In the genomic region with DNA sequence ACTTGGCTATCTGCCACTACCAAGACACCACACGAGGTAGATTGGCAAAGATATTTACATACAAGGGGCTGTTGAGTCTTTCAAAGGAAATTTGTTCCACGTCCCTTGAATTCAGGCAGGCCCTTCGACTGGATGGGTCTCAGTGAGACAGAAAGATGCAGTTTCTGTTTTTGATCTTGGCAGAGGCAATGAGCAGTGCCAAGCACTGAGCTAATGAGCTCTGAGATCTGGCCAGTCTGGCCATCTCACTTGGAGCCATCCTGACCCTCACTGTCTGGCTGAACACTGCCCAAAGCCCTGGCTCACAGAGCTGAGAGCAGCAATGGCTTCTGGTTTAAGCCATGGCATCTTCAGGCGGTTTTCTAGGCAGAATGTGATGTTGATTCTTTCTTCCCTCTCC, we compare ENCODE assay signal across 16 mouse cellular contexts.
DNase-seq lines count a peak whose midpoint lies in the region; ATAC-seq and TF ChIP-seq lines count a peak whose summit lies in the region.
"Had no signal": no experiment of that assay in that cellular context is flagged by ENCODE, and none has a peak within 500 bp of the region (broad histone marks: within the 10 kb centered on the region; RNA-seq: fewer than 3 reads in every experiment).

No protein-coding gene starts in this region.

- intact Hi-C loops in heart, adult 2 months (cut with DNase I) = no loop called here

- no peaks in the 10 kb centered on the region for H3K9me3 ChIP-seq in heart, embryonic 12.5 days (replicated peaks)
- H3K9me3 ChIP-seq: heart, embryonic 10.5 days; stomach, embryonic 15.5 days had no signal

- TF ChIP-seq EP300 in heart, adult 2 months (IDR thresholded peaks at IDR 0.05; ENCODE audit: insufficient read depth, low read depth, low read length) = no peak

- no peak for TF ChIP-seq POLR2A in heart, adult 2 months (IDR thresholded peaks at IDR 0.05; ENCODE audit: insufficient read depth, low read depth, low read length)
- no peak for TF ChIP-seq POLR2A in cortical plate, adult 2 months (IDR thresholded peaks at IDR 0.05; ENCODE audit: extremely low read depth, insufficient read depth, low read length)

- no peak for ATAC-seq in heart, embryonic 12.5 days (ENCODE audit: insufficient number of reproducible peaks, low FRiP score)
- no peak for ATAC-seq in monocyte, adult 5-6 weeks (replicated peaks; ENCODE audit: insufficient number of reproducible peaks, low FRiP score, low TSS enrichment, poor library complexity, severe bottlenecking)
- ATAC-seq: liver, postnatal 0 days had no signal

- H3K9ac ChIP-seq in heart, adult 2 months (ENCODE audit: low read depth, low read length) = no peak overlapping the region
- no peak overlapping the region for H3K9ac ChIP-seq in heart, embryonic 12.5 days
- H3K9ac ChIP-seq: liver, postnatal 0 days; stomach, embryonic 15.5 days had no signal

- TF ChIP-seq CTCF in heart, adult 2 months (IDR thresholded peaks at IDR 0.05) = no peak
- TF ChIP-seq CTCF in cortical plate, adult 2 months (IDR thresholded peaks at IDR 0.05; ENCODE audit: extremely low read depth, insufficient read depth, low read length) = no peak

- no peak for DNase-seq in heart, adult 2 months
- DNase-seq in Muller cell, postnatal 12 days (ENCODE audit: inconsistent ontology term) = peak; percentile 49
- DNase-seq in cerebellum, adult 18-20 months = peak; percentile 67 to 76
- DNase-seq in spleen, adult 12 weeks (ENCODE audit: low spot score) = no peak
- no peak for DNase-seq in lung, postnatal 4 days
- DNase-seq: adrenal gland, adult 2 months; gastrocnemius, postnatal 10 days; kidney, adult 9 months; kidney, postnatal 4 days; liver, postnatal 0 days; lung, postnatal 36 days had no signal

- no peaks in the 10 kb centered on the region for H3K27me3 ChIP-seq in heart, adult 2 months (ENCODE audit: control insufficient read depth, insufficient read depth, low read length)
- H3K27me3 ChIP-seq in heart, embryonic 12.5 days (replicated peaks) = no peaks in the 10 kb centered on the region

- 70% methylated on average over 4 of the region's 4 CpGs for WGBS in heart, adult 2 months
- WGBS in heart, embryonic 12.5 days = 74% methylated on average over 4 of the region's 4 CpGs

- H3K4me2 ChIP-seq in heart, embryonic 12.5 days = no peak overlapping the region
- H3K4me2 ChIP-seq: stomach, embryonic 15.5 days had no signal

- peak overlapping the region; percentile 20 for H3K27ac ChIP-seq in heart, adult 2 months
- H3K27ac ChIP-seq in heart, embryonic 12.5 days (ENCODE audit: poor library complexity, severe bottlenecking) = no peak overlapping the region
- H3K27ac ChIP-seq in cortical plate, adult 2 months (ENCODE audit: insufficient read depth, low read length) = peak overlapping the region; percentile 87; the same call in 1 of the 2 replicates
- H3K27ac ChIP-seq: heart, embryonic 10.5 days; stomach, embryonic 15.5 days had no signal

- no peaks in the 10 kb centered on the region for H3K79me2 ChIP-seq in heart, adult 2 months (replicated peaks; ENCODE audit: control insufficient read depth, insufficient read depth, low read length)

- no peaks in the 10 kb centered on the region for H3K36me3 ChIP-seq in heart, adult 2 months (ENCODE audit: control insufficient read depth, insufficient read depth, low read length)
- no peaks in the 10 kb centered on the region for H3K36me3 ChIP-seq in heart, embryonic 12.5 days
- H3K36me3 ChIP-seq: heart, embryonic 10.5 days; stomach, embryonic 15.5 days had no signal

- no peak overlapping the region for H3K4me3 ChIP-seq in heart, adult 2 months
- no peak overlapping the region for H3K4me3 ChIP-seq in heart, embryonic 12.5 days
- no peak overlapping the region for H3K4me3 ChIP-seq in cortical plate, adult 2 months (ENCODE audit: insufficient read depth, low read length)
- H3K4me3 ChIP-seq: heart, embryonic 10.5 days; stomach, embryonic 15.5 days had no signal

- H3K4me1 ChIP-seq in heart, adult 2 months (ENCODE audit: control insufficient read depth, insufficient read depth, low read length) = peaks cover 3% of the 10 kb centered on the region
- H3K4me1 ChIP-seq in heart, embryonic 12.5 days (replicated peaks) = peaks cover 28% of the 10 kb centered on the region
- H3K4me1 ChIP-seq in cortical plate, adult 2 months (ENCODE audit: control insufficient read depth, insufficient read depth, low read length) = peaks cover 9% of the 10 kb centered on the region

Comparison
In these comparisons a context has a peak if more than half of its experiments do, and no peak if none do; other contexts are left out.
1. DNase-seq: peak in Muller cell, postnatal 12 days (single experiment) and cerebellum, adult 18-20 months (2 of 2); none in heart, adult 2 months (0 of 2), spleen, adult 12 weeks (single experiment) and lung, postnatal 4 days (0 of 2).